Mouse (Mus musculus): ENCODE measurements around the gene Hs3st1. TPM values are rescaled to one million over a fixed set of nuclear protein-coding genes. Genes with fewer than 3 reads are reported as not detected.

The Hs3st1 gene
- polyA plus RNA-seq, 1 experiment from 2014 or later: 10.3 TPM

DNA sequence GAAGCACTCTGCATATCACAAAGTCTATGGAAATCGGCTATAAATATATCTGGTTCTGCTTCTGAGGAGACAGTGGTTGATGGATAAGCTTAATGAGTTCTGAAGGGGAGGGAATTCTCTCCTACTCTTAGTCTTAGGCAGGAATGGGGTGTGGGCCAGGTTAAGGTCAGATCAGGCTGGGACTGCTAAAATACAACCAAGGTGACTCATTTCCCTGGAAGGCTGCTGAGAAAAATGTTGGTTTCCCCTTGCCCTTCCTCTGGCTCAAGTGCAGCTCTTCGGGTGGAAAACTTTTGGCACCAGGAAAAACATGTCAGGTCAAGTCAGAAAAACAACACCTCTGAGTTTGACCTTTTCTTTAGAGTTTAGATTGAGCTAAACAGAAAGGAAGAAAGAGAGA is 143.0 kb downstream of the Hs3st1 start:
- no peaks in the 10 kb centered on the region for H3K27me3 ChIP-seq (replicated peaks; ENCODE audit: control insufficient read depth, insufficient read depth, low read length)
- no peak overlapping the region for H3K4me3 ChIP-seq (ENCODE audit: low read length)
- no peak overlapping the region for H3K27ac ChIP-seq (ENCODE audit: low read length)
- H3K9me3 ChIP-seq (ENCODE audit: control insufficient read depth, low read length): no peaks in the 10 kb centered on the region
- H3K4me1 ChIP-seq (ENCODE audit: control insufficient read depth, insufficient read depth, low read length): 0 out of 2 replicates have a peak, but pooled peaks cover 3% of the 10 kb centered on the region
- no peak overlapping the region for H3K4me2 ChIP-seq (ENCODE audit: low read depth, low read length)
- WGBS: 65% methylated on average over 2 of the region's 2 CpGs
- ATAC-seq: 0 out of 2 replicates have a peak, but pooled peaks have one; percentile 48
- 0 out of 2 replicates have a peak, but pooled peaks cover 10% of the 10 kb centered on the region for H3K36me3 ChIP-seq (ENCODE audit: control insufficient read depth, insufficient read depth, low read length)
- H3K9ac ChIP-seq (ENCODE audit: low read depth, low read length): no peak overlapping the region

DNA sequence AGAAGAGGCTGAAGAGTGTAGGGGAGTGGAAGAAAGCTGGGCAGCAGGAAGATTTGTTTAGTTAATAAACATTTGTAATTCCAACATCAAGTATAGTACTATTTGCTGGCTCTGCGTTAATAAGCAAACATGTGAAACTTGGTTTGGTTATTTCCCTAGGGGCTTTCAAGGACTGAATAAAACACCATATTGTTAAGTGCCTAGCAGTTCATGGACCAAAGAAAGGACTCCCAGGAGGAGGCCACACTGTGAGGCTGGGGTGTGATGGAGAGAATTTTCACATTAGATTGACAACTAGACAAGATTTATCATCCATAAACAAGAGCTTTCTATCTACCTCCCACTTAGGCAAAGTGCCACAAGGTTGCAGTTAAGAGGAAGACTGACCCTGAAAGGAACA is 147.0 kb downstream of the Hs3st1 start:
- no peaks in the 10 kb centered on the region for H3K27me3 ChIP-seq (replicated peaks; ENCODE audit: control insufficient read depth, insufficient read depth, low read length)
- no peaks in the 10 kb centered on the region for H3K4me1 ChIP-seq (ENCODE audit: control insufficient read depth, insufficient read depth, low read length)
- no peak overlapping the region for H3K4me3 ChIP-seq (ENCODE audit: low read length)
- H3K9me3 ChIP-seq (ENCODE audit: control insufficient read depth, low read length): no peaks in the 10 kb centered on the region
- WGBS: 75% methylated on average over 1 of the region's 1 CpGs
- ATAC-seq: no peak
- H3K27ac ChIP-seq (ENCODE audit: low read length): no peak overlapping the region
- no peak overlapping the region for H3K4me2 ChIP-seq (ENCODE audit: low read depth, low read length)
- no peaks in the 10 kb centered on the region for H3K36me3 ChIP-seq (ENCODE audit: control insufficient read depth, insufficient read depth, low read length)
- H3K9ac ChIP-seq (ENCODE audit: low read depth, low read length): no peak overlapping the region

DNA sequence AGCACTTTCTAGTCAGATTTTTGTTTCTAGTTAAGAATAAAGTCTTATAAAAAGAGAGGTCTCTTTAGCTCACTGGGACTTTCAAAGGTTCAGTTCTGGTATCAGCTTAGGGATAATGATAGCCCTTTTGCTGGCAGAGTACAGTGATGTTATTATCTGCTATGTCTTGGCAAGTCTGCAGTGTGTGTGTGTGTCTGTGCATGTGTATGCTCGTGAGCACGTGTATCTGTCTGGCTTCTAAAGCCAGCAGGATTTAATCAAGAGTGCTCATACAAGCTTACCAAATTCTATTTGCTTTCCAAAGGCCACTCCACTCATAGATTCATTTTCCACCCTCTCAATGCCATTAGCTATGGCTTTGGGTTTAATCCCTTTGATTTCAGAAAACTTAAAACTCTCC is 160.5 kb downstream of the Hs3st1 start:
- Histone ChIP-seq H3K4me1 (ENCODE audit: control insufficient read depth, insufficient read depth, low read length) (no peaks in the 10 kb centered on the region), H3K4me2 (ENCODE audit: low read depth, low read length) (no peak overlapping the region), H3K27ac (ENCODE audit: low read length) (no peak overlapping the region), H3K9me3 (ENCODE audit: control insufficient read depth, low read length) (no peaks in the 10 kb centered on the region), H3K27me3 (replicated peaks; ENCODE audit: control insufficient read depth, insufficient read depth, low read length) (no peaks in the 10 kb centered on the region), H3K4me3 (ENCODE audit: low read length) (no peak overlapping the region), H3K36me3 (ENCODE audit: control insufficient read depth, insufficient read depth, low read length) (no peaks in the 10 kb centered on the region), H3K9ac (ENCODE audit: low read depth, low read length) (no peak overlapping the region)
- 74% methylated on average over 2 of the region's 2 CpGs for WGBS
- no peak for ATAC-seq

Measured in intestine, embryonic 16.5 days (tissue).